Mouse (Mus musculus): Measurements from ENCODE around the gene Mypop. TPM values are rescaled to one million over a fixed set of nuclear protein-coding genes. Genes with fewer than 3 reads are reported as not detected.

Gene Mypop
- 4.8 and 5.2 TPM in 2 replicates for polyA plus RNA-seq (2015; fragmentation: Nextera tagmentation; extraction: Ambion mirVana)

DNA sequence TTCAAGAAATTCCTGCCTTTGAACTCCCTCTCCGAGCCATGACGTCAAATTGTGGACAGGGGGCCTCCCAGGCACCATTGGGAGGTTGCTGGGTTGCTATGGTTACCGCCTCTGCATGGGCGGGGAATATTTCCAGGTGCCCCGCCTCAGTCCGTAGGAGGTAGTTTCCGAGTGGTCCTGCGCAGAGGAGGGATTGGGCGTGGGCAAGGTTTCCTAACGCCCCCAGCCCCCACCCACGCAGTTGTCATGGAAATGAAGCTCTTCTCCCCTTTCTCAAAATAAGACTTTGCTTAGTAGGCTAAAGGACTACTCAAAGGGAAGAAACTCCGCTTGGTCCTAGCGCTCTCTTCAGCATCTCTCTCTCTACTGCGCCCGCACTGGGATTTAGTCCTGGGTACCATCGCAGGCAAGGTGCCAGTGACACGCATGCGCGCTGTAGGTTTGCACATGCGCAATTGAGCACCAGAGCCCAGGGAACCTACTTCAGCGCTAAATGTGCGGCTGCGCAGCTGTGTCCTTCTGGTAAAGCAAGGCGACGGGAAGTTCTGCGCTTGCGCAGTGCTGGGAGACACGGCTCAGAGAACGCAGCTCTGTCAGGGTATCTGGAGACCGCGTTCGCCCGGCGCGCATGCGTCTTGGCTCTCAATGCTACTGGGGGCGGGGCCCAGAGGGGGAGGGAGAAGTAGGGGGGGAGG is at the start of gene Mypop:
Mypop (plus strand) TSS at position 645 of the 695 bp plus-strand sequence.
- Histone ChIP-seq H3K9ac (peak within 1 kb of the TSS; percentile 81), H3K4me3 (peak within 1 kb of the TSS; percentile 56), H3K36me3 (peaks cover 5% of the 10 kb centered on the region; the same call in 1 of the 2 replicates), H3K27me3 (peaks cover 18% of the 10 kb centered on the region), H3K9me3 (no peaks in the 10 kb centered on the region), H3K4me2 (peak within 1 kb of the TSS; percentile 83), H3K4me1 (replicated peaks) (peaks cover 42% of the 10 kb centered on the region), H3K27ac (peak within 1 kb of the TSS; percentile 94)
- under 1% methylated on average over 37 of the region's 37 CpGs for WGBS
- ATAC-seq (ENCODE audit: low FRiP score): peak; percentile 93

DNA sequence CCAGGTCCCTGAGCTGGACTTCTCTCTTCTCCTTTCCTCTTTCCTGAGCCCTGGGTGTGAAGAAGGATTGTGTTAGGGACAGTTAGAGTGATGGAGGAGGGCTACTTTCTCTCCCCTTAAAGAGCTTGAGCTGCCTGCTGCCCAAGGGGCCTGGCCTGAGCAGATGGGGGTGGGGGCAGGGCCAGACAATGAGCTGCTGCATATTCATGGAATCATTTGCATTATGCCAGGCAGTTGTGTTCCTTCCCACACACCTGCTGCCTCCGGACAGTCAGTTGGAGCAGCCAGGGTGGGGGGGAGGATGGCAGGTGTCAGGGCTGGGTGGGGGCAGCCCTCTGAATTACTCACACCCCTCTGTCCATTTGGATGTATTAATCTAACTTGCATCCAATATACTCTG is 48.7 kb upstream of the Mypop start:
- peak overlapping the region; percentile 60; the same call in 1 of the 2 replicates for H3K9ac ChIP-seq
- H3K4me1 ChIP-seq (replicated peaks): peaks cover 53% of the 10 kb centered on the region
- ATAC-seq (ENCODE audit: low FRiP score): peak; percentile 80
- H3K27me3 ChIP-seq: no peaks in the 10 kb centered on the region
- peak overlapping the region; percentile 35 for H3K4me2 ChIP-seq
- H3K4me3 ChIP-seq: no peak overlapping the region
- H3K36me3 ChIP-seq: peaks cover 44% of the 10 kb centered on the region
- 6% methylated on average over 1 of the region's 1 CpGs for WGBS
- H3K27ac ChIP-seq: peak overlapping the region; percentile 89
- H3K9me3 ChIP-seq: no peaks in the 10 kb centered on the region

DNA sequence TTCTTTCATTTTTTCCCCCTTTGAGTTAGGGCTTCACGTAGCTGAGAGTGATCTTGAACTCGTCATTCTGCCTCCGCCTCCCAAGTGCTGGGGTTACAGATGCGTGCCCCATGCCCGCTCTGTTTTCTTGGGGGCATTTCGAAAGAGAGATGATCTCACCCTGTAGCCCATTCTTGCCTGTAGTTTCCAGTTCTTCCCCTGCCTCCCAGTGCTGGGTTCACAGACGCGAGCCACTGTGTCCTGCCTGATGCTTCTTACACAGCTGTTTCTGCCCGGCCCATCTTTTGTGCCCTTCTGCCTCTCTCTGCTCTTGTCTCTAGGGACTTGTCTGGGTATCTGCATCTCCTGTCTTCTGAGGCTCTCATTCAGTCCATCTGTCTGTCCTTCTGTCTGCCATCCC is 48.2 kb upstream of the Mypop start:
- H3K36me3 ChIP-seq: peaks cover 49% of the 10 kb centered on the region
- ATAC-seq (ENCODE audit: low FRiP score): peak; percentile 43; the same call in 1 of the 2 replicates
- H3K4me1 ChIP-seq (replicated peaks): peaks cover 54% of the 10 kb centered on the region
- 26% methylated on average over 9 of the region's 9 CpGs for WGBS
- H3K4me2 ChIP-seq: 0 out of 2 replicates have a peak overlapping the region, but pooled peaks have one; percentile 0
- no peaks in the 10 kb centered on the region for H3K27me3 ChIP-seq
- H3K4me3 ChIP-seq: no peak overlapping the region
- H3K27ac ChIP-seq: peak overlapping the region; percentile 89
- no peak overlapping the region for H3K9ac ChIP-seq
- H3K9me3 ChIP-seq: no peaks in the 10 kb centered on the region

DNA sequence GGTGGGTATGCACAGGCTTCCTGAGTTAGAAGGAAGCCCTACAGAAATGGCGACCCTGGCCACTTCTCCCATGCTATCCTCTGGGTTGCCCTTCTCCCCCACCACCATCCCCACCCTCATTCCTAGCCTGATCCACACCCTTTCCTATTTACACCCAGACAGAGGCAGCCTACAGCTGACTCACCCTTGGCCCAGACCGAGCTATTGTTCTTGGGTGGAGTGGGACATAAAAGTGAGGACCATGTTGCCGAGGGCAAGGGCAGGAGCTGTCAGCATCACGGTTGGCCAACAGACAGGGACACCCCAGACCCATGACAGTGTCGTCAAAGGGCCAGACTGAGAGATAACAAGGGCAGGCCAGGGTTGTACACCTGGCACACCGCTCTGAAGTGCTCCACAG is 42.9 kb upstream of the Mypop start:
- Histone ChIP-seq H3K27ac (peak overlapping the region; percentile 92), H3K4me1 (replicated peaks) (peaks cover 53% of the 10 kb centered on the region), H3K36me3 (peaks cover 50% of the 10 kb centered on the region), H3K27me3 (no peaks in the 10 kb centered on the region), H3K9ac (peak overlapping the region; percentile 53; the same call in 1 of the 2 replicates), H3K9me3 (no peaks in the 10 kb centered on the region), H3K4me3 (no peak overlapping the region), H3K4me2 (no peak overlapping the region)
- no peak for ATAC-seq (ENCODE audit: low FRiP score)
- WGBS: 39% methylated on average over 6 of the region's 6 CpGs

DNA sequence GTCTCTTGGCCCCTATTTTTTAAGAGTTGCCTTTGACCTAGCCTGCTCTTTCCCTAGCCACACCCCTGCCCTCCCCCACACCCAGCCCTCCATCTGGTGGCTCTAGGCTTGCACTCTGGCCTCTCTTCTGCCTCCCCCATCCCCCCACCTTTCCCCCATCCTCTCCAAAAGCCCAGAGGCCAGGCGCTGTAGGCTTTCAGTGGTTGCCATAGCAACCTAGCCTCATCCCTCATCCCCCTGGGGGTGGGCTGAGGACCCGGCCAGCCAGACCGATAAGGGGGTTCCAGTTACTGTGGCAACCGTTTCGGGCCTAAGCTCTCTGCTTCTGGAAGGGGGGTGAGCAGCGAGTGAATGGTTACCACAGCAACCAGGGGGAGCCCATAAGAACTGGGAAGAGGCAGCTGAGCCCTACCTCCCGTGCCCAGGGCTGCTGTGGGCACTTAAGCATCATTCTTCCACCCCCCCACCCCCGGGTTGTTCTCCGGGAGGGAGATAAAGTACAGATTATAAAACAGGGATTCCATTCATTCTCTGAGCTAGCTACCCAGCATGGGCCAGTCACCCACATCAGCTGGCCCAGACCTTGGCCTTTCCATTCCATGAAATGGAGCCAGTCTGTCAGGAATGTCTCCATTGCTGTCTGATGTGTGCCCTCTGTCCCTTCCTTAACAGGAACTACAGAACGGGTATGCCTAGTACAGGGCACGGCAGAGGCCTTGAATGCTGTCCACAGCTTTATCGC is 41.1 kb upstream of the Mypop start:
- Histone ChIP-seq H3K4me1 (replicated peaks) (peaks cover 46% of the 10 kb centered on the region), H3K4me2 (peak overlapping the region; percentile 38), H3K4me3 (peak overlapping the region; percentile 11; the same call in 1 of the 2 replicates), H3K27me3 (no peaks in the 10 kb centered on the region), H3K36me3 (peaks cover 55% of the 10 kb centered on the region), H3K9me3 (no peaks in the 10 kb centered on the region), H3K9ac (peak overlapping the region; percentile 53; the same call in 1 of the 2 replicates), H3K27ac (peak overlapping the region; percentile 92)
- 12% methylated on average over 12 of the region's 12 CpGs for WGBS
- ATAC-seq (ENCODE audit: low FRiP score): peak; percentile 92

DNA sequence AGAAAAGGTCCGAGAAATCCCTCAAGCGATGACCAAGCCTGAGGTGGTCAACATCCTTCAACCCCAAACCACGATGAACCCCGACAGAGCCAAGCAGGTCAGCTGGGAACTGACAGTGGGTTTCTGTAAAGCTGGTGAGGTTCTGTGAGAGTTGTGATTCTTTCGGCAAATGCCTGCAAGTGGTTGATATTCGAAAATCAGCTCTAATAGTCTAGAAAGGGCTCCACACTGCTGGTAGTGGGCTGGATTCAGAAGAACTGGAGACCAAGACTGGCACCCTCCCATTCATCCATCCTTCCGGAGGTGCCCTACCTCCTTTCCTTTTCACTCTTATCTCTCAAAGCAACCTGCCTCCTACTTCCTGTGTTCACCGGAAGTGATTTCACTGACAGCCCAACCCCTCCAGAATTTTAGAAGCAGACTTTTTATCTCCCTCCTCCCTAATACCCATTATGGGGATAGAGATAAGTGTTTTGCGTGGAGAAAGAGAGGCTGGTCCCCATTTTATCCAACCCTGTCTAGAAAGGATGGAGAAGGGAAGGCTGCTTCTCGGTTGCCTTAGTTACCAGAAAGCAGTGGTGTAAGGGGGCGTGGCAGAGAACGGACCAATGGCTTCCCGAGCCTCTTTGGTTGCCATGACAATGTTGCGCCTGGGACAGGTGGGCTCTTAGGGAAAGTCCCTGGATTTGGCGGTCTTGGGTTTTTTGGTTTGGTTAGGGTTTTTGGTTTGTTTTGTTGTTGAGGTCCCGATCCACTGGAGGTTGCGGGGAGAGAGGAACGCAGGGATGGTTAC is 40.3 kb upstream of the Mypop start:
- peak overlapping the region; percentile 38 for H3K4me2 ChIP-seq
- H3K9ac ChIP-seq: peak overlapping the region; percentile 53
- ATAC-seq (ENCODE audit: low FRiP score): peak; percentile 19; the same call in 1 of the 2 replicates
- no peaks in the 10 kb centered on the region for H3K9me3 ChIP-seq
- peaks cover 46% of the 10 kb centered on the region for H3K4me1 ChIP-seq (replicated peaks)
- peaks cover 51% of the 10 kb centered on the region for H3K36me3 ChIP-seq
- 14% methylated on average over 18 of the region's 18 CpGs for WGBS
- H3K27ac ChIP-seq: peak overlapping the region; percentile 92
- H3K4me3 ChIP-seq: peak overlapping the region; percentile 11; the same call in 1 of the 2 replicates
- no peaks in the 10 kb centered on the region for H3K27me3 ChIP-seq

DNA sequence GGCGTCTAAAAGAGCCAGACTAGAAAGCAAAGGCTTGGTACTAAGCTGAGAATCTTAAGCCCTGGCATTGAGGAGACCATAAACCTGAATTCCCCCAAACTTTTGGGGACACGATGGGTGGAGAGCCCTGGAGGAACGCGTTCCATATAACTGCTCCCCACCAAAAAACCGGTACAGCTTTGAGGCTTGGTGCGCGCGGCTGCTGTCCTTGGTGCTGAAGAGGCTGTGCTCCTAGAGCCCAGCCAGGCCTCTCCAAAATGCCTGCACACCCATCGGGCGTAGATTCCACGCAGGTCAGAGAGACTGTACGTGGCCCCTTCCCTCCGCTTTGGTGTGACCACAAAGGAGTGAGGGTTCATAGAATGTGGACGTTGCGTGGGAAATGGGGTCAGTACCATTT is 39.6 kb upstream of the Mypop start:
- Histone ChIP-seq H3K4me2 (peak overlapping the region; percentile 38), H3K9me3 (no peaks in the 10 kb centered on the region), H3K36me3 (peaks cover 52% of the 10 kb centered on the region), H3K4me1 (replicated peaks) (peaks cover 47% of the 10 kb centered on the region), H3K27me3 (no peaks in the 10 kb centered on the region), H3K4me3 (no peak overlapping the region), H3K9ac (peak overlapping the region; percentile 43; the same call in 1 of the 2 replicates), H3K27ac (peak overlapping the region; percentile 92)
- 19% methylated on average over 15 of the region's 15 CpGs for WGBS
- no peak for ATAC-seq (ENCODE audit: low FRiP score)

DNA sequence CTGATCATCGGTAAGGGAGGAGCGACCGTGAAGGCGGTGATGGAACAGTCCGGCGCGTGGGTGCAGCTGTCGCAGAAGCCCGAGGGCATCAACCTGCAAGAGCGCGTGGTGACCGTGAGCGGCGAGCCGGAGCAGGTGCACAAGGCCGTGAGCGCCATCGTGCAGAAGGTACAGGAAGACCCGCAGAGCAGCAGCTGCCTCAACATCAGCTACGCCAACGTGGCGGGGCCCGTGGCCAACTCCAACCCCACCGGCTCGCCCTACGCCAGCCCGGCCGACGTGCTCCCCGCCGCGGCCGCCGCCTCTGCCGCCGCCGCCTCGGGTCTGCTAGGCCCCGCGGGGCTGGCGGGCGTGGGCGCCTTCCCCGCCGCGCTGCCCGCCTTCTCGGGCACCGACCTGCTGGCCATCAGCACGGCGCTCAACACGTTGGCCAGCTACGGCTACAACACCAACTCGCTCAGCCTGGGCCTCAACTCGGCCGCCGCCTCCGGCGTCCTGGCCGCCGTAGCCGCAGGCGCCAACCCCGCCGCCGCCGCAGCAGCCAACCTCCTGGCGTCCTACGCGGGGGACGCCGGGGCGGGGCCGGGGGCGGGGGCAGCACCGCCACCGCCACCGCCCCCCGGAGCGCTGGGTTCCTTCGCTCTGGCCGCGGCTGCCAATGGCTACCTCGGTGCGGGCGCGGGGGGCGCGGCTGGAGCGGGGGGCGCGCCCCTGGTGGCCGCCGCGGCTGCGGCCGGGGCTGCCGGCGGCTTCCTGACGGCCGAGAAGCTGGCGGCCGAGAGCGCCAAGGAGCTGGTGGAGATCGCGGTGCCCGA is 33.3 kb upstream of the Mypop start:
- Histone ChIP-seq H3K4me2 (peak overlapping the region; percentile 59), H3K27me3 (no peaks in the 10 kb centered on the region), H3K4me1 (replicated peaks) (peaks cover 60% of the 10 kb centered on the region), H3K36me3 (peaks cover 45% of the 10 kb centered on the region), H3K4me3 (peak overlapping the region; percentile 39), H3K9me3 (no peaks in the 10 kb centered on the region), H3K27ac (peak overlapping the region; percentile 84), H3K9ac (peak overlapping the region; percentile 72)
- WGBS: under 1% methylated on average over 97 of the region's 107 CpGs
- ATAC-seq (ENCODE audit: low FRiP score): peak; percentile 33

DNA sequence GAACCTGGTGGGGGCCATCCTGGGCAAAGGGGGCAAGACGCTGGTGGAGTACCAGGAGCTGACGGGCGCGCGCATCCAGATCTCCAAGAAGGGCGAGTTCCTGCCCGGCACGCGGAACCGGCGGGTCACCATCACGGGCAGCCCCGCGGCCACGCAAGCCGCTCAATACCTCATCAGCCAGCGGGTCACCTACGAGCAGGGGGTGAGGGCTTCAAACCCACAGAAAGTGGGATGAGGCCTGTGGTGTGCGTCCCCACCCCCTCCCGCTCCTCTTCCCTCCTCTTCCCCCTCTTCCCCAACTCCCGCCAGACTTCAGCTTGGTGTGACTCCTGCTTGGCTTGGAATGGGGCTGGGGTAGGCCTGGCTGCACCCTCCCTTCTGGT is 32.7 kb upstream of the Mypop start:
- peak overlapping the region; percentile 84 for H3K27ac ChIP-seq
- no peaks in the 10 kb centered on the region for H3K9me3 ChIP-seq
- H3K27me3 ChIP-seq: no peaks in the 10 kb centered on the region
- peak overlapping the region; percentile 59 for H3K4me2 ChIP-seq
- ATAC-seq (ENCODE audit: low FRiP score): no peak
- H3K4me3 ChIP-seq: peak overlapping the region; percentile 39
- WGBS: 6% methylated on average over 15 of the region's 21 CpGs
- peaks cover 39% of the 10 kb centered on the region for H3K36me3 ChIP-seq
- peak overlapping the region; percentile 72 for H3K9ac ChIP-seq
- peaks cover 66% of the 10 kb centered on the region for H3K4me1 ChIP-seq (replicated peaks)

DNA sequence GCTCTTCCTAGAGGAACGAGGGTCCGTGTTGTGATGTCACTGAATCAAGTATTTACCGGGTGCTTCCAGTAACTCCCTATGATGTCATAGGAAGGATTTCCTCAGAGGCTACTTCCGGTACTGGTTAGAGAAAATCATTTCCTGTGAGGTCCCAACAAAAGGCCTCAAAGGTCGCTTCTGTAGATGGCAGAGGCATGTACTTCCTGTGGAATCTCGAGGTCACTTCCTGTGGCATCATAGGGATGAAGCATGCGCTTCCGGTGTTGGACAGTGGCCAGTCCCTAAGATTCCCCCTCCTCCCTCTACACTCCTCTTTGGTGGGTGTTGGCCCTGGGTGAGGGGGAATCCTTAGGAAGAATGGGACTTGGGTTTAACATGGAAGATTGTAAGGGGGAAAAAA is 31.6 kb upstream of the Mypop start:
- peak overlapping the region; percentile 31 for H3K27ac ChIP-seq
- H3K4me2 ChIP-seq: no peak overlapping the region
- peaks cover 29% of the 10 kb centered on the region for H3K36me3 ChIP-seq
- ATAC-seq (ENCODE audit: low FRiP score): no peak
- no peaks in the 10 kb centered on the region for H3K27me3 ChIP-seq
- no peaks in the 10 kb centered on the region for H3K9me3 ChIP-seq
- H3K4me3 ChIP-seq: no peak overlapping the region
- peaks cover 76% of the 10 kb centered on the region for H3K4me1 ChIP-seq (replicated peaks)
- no peak overlapping the region for H3K9ac ChIP-seq
- 60% methylated on average over 8 of the region's 8 CpGs for WGBS

DNA sequence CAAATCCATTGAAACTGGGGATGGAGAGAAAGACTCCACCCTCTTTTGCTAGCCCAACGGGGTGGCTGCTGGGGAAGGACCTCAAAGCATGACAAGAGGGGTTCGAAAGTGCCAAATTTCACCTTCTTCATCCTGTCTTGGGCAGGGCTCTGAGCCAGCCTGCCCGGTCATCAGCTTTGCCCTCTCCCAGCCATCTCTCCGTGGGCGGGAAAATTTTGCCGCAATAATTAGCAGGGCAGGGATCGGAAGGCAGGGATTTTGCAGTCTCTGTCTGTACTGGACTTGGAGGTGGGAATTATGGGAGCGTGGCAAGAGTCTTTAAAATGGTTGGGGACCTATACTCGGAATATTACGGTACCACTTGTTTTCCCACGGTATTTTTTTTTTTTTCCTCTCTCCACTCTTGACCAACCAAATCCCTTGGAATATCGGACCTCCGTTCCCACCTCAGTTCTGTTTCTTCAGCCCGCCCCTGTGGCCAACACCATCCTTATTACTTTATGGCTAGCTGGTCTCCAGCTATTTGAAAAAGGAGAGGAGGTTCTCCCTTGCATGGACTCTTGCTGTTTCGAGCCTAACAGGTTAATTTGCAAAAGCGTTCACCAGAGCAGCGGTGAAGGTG is 28.8 kb upstream of the Mypop start:
- Histone ChIP-seq H3K36me3 (peaks cover 17% of the 10 kb centered on the region), H3K27ac (no peak overlapping the region), H3K4me1 (replicated peaks) (peaks cover 72% of the 10 kb centered on the region), H3K4me3 (peak overlapping the region; percentile 28), H3K9me3 (no peaks in the 10 kb centered on the region), H3K4me2 (peak overlapping the region; percentile 52), H3K27me3 (no peaks in the 10 kb centered on the region), H3K9ac (peak overlapping the region; percentile 56; the same call in 1 of the 2 replicates)
- no peak for ATAC-seq (ENCODE audit: low FRiP score)
- WGBS: 2% methylated on average over 17 of the region's 17 CpGs

Data from hindbrain, embryonic 13.5 days (tissue).